Mouse (Mus musculus): ENCODE data around the gene Vmn1r45.

- TF ChIP-seq POLR2A (IDR thresholded peaks at IDR 0.05; ENCODE audit: insufficient read depth, low read depth, low read length) (no peak), CTCF (IDR thresholded peaks at IDR 0.05; ENCODE audit: insufficient read depth, low read depth, low read length) (no peak)
Observed at GRCm38 (mm10) chr6:89883812-89884211, 56.6 kb downstream of the Vmn1r45 start.

All from olfactory bulb, adult 2 months (tissue).